Mouse (Mus musculus) left cerebral cortex, adult 8-10 months (tissue): ENCODE measurements around the gene Tmprss4. TPM values are rescaled to one million over a fixed set of nuclear protein-coding genes. Genes with fewer than 3 reads are reported as not detected.

Source experiments
- DNase-seq, 2 experiments: peaks; one replicate each; pipeline ENCODE4 v3.0.0; 2022; ENCODE audit warnings: low spot score in 2 of 2
- total RNA-seq, 4 experiments: library from RNA; stranded (reverse); gene quantifications; 2 replicates each; pipeline ENCODE4 v1.2.4; 2022

The Tmprss4 gene
- total RNA-seq, 4 experiments from 2014 or later: 0.16 to 0.66 (median 0.30) TPM; not detected in 1

DNA sequence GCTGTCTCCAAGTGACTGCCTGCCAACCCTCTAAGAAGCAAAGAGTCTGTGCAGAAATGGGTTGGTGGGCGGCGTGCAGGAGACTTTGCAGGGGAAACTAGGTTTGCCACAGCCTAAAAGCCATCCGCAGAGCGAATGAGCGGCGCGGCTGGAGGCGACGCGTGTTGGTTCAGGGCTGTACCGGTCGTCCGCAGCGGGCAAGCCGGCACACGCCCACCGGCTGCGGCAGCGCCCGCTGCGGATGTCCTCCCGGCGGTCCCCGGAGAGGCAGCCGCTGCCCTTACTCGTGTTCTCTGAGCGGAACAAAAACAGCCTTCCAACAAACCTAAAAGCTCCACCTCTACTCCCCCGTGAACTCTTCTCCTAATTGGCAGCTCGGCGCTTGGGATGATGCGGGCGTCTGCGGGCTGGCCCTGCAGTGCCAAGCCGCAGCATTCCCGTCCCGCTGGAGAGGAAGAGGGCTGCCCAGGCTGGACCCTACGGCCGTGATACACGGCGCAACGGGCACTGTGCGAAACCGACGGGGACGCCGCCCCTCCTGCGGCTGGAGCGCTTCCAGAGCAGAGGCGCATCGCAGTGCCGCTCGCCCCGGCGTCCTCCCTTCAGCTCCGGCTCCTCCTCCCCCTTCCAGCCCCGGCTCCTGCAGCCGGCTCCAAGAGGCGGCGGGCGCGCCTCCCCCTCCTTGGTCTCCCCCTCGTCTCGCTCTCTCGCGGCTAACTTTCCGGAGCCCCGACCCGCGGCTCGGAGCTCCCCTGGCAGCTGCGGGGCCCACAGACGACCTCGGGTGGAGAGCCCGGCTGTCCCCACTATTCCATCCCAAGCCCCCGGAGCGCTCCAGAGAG, 65.5 kb downstream of the Tmprss4 start, which contains the start of gene Scn4b:
Gene Scn4b (plus strand): TSS at position 205 of the 842 bp plus-strand sequence.
- no peak for DNase-seq

DNA sequence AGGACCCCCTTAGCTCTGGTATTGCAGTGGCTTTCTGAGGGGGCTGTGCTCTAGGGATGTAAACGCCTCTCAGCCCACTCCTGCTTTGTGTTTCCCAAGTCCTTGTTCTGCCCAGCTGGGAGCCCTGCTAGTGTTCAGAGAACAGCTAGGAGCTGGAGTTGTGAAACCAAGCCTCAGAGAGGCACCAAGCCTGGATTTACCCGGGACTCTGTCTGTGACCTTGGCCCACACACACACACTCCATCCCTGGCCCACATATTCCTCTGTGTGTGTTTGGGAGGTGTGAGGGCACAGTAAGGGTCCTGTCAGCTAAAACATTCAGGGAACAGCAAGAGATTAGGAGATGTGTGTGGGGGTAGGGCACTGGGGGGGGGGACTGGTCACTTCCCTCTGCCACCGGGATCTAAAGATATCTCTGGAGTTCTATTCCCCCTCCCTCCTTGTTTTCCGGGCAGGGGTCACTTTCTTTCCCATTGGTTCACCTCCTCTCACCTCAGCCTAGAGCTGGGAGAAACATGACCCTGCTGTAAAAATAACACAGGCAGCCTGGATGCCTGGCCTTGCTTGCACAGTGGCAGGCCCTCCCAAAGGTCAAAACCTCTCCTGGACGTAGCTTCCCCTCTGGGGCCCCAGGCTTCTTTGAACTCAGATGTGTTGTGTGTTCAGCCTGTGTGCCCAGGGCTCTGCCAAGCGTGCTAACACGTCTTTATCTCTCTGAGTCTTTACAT, 67.3 kb downstream of the Tmprss4 start:
- DNase-seq: no peak

DNA sequence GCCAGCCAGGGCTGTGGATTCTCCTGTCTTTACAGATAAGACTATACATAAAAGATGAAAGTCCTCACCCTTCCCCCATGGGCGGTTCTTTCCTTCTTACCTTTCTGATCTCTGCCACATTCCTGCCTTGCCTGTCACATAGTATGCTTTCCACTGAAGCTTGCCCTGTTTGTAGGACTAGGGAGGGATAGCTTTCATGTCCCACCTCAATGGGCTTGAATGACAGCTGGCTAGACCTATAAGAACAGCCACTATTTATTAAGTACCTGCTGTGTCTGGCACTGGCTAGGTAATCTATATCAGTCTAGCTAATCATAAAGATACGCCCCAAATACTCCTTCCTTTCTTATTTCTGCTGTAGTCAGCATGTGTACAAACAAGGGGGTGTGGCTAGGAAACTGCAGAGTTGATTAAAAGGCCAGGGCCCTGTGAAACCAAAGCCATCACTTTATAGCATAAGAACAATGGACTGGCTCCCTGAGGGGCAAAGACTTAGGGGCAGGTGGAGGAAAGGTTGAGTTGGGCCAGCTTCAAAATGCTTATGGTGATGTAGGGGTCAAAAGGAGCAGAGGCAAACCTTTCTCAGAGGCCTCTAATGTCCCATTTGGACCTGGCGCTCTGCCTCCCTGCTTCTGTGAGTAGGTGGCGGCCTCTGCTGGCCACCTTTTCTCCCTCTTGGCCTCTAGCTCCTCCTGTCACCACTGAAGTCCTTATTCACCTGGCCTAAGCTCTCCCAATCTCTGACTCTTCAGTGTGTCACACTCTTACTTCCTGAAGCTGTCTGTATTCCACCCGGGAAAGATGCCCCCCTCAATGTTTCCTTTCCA, 70.2 kb downstream of the Tmprss4 start:
- DNase-seq: no peak

DNA sequence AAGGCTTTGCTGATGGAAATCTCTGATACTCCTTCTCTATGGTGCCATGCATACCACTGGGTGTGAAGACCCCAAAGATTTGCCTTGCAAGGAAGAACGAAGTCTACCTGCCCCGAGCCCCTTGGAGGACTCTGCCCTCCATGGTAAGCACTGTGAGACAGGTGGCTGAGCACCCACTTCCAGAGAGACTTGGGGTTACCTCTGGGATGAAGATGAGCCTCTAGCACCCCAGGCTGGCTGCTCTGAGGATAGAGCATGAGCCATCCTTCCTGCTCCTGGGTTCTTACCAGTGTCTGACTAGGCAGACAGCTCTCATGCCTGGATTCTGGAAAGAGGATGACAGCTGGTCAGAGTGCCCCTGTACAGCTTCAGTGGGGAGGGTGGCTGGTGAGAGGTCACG, 73.8 kb downstream of the Tmprss4 start:
- no peak for DNase-seq

DNA sequence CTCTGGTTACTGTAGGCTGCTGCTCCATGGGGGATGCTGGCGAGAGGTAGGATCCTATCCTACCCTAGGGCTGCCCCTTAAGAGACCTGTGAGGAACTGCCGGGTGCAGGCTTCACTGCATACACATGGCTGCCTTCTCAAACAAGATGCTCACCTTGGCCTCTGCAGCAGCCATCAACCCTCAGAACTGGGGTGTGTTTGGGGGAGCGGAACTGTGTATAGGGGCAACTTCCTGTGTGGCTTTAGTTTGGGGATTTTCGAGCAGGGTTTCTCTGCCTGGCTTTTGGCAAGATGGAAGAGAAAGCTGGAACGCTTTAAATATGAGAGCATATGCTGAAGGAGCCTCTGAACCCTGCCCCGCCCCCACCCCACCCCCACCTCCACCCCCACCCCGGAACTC, 77.0 kb downstream of the Tmprss4 start:
- no peak for DNase-seq

DNA sequence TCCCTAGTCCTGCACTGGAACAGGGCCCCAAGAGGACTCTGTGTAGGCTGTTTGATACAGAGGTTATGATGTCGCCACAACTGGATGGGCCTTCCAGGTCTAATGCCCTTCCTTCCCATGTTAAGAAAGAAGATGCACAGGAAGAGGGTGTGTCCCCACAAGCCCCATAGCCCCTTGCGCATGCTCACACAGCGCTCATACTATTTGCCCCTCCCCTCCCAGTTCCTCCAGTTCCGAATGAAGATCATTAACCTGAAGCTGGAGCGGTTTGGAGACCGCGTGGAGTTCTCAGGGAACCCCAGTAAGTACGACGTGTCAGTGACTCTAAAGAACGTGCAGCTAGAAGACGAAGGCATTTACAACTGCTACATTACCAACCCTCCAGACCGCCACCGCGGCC, 78.7 kb downstream of the Tmprss4 start:
- DNase-seq: no peak

Other genes starting within 250 kb of the Tmprss4 start
- 10 to 100 TPM; 62.3 to 70.2 (median 68.5) TPM for gene Ube4a, start 238.5 kb downstream of the Tmprss4 start, total RNA-seq
- not detected for gene Cd3g, start 223.7 kb downstream of the Tmprss4 start, total RNA-seq
- gene Cd3d, start 222.3 kb downstream of the Tmprss4 start, total RNA-seq: not detected
- gene Cd3e, start 194.5 kb downstream of the Tmprss4 start, total RNA-seq: under 1 TPM in 1 of 4 experiments, not detected in 3; 0.19 TPM
- gene Mpzl2, start 164.3 kb downstream of the Tmprss4 start, total RNA-seq: 1 to 10 TPM; 1.4 to 1.8 (median 1.6) TPM
- gene Mpzl3, start 148.9 kb downstream of the Tmprss4 start, total RNA-seq: 1 to 10 TPM; 4.0 to 5.7 (median 5.0) TPM
- 1 to 10 TPM in 2 of 4 experiments, under 1 TPM in 1, not detected in 1; 0.74 to 1.5 (median 1.4) TPM for gene Jaml, start 124.9 kb downstream of the Tmprss4 start, total RNA-seq
- gene Scn2b, start 86.3 kb downstream of the Tmprss4 start, total RNA-seq: 100 to 1,000 TPM; 265 to 287 (median 277) TPM
- gene Scn4b, start 65.7 kb downstream of the Tmprss4 start, total RNA-seq: 100 to 1,000 TPM; 160 to 218 (median 183) TPM
- 1 to 10 TPM; 1.6 to 1.9 (median 1.7) TPM for gene BC049352, start 22.1 kb downstream of the Tmprss4 start, total RNA-seq
- 1 to 10 TPM; 3.2 to 8.3 (median 4.9) TPM for gene Il10ra, start 65.1 kb upstream of the Tmprss4 start, total RNA-seq
- gene Tmprss13, start 115.0 kb upstream of the Tmprss4 start, total RNA-seq: not detected
- 100 to 1,000 TPM; 102 to 119 (median 108) TPM for gene Fxyd6, start 166.1 kb upstream of the Tmprss4 start, total RNA-seq
- 10 to 100 TPM in 1 of 4 experiments, 1 to 10 TPM in 3; 6.5 to 11.3 (median 7.9) TPM for gene Fxyd2, start 195.6 kb upstream of the Tmprss4 start, total RNA-seq
- 10 to 100 TPM; 42.5 to 65.6 (median 47.0) TPM for gene Dscaml1, start 222.5 kb upstream of the Tmprss4 start, total RNA-seq